Comparison of ENCODE assay signal across 12 mouse cellular contexts in the genomic region with DNA sequence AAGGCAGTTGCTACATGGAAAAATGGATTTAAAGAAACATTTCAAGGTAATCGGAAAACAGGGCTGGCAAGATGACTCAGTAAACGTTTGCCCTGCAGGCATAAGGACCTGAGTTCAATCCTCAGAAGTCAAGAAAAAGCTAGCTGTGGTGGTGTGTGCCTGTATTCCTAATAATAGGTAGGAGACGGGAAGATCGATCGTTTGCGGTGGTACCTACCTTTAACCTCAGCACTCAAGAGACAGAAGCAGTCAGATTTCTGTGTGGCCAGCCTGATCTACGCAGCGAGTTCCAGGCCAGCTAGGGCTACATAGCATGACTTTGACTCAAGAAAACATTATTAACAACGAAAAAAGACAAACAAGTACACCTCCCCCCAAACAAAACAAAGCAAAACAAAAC. TPM values are rescaled to one million over a fixed set of nuclear protein-coding genes. Genes with fewer than 3 reads are reported as not detected.
A peak's percentile ranks its signal among the peaks of the same experiment; 100 is the strongest.
DNase-seq lines count a peak whose midpoint lies in the region; ATAC-seq and TF ChIP-seq lines count a peak whose summit lies in the region.
"Had no signal": no experiment of that assay in that cellular context is flagged by ENCODE, and none has a peak within 500 bp of the region (broad histone marks: within the 10 kb centered on the region; RNA-seq: fewer than 3 reads in every experiment).

No protein-coding gene starts in this region.

- H3K4me1 ChIP-seq in hindbrain, embryonic 10.5 days (replicated peaks), result peaks cover 22% of the 10 kb centered on the region
- no peaks in the 10 kb centered on the region for H3K4me1 ChIP-seq in hindbrain, postnatal 0 days (ENCODE audit: insufficient read depth, low read length)
- peaks cover 9% of the 10 kb centered on the region for H3K4me1 ChIP-seq in forebrain, embryonic 12.5 days
- H3K4me1 ChIP-seq in limb, embryonic 12.5 days (replicated peaks), result peaks cover 16% of the 10 kb centered on the region
- H3K4me1 ChIP-seq in neural tube, embryonic 13.5 days (replicated peaks), result peaks cover 19% of the 10 kb centered on the region
- peaks cover under 1% of the 10 kb centered on the region; the same call in 1 of the 2 replicates for H3K4me1 ChIP-seq in thymus, adult 2 months (replicated peaks; ENCODE audit: control insufficient read depth, insufficient read depth, low read length)

- no peak overlapping the region for H3K4me2 ChIP-seq in hindbrain, postnatal 0 days (ENCODE audit: low read depth, low read length)
- H3K4me2 ChIP-seq in forebrain, embryonic 12.5 days, result peak overlapping the region; percentile 17
- H3K4me2 ChIP-seq in limb, embryonic 12.5 days, result no peak overlapping the region
- H3K4me2 ChIP-seq in neural tube, embryonic 13.5 days, result 0 out of 2 replicates have a peak overlapping the region, but pooled peaks have one; percentile 9

- no peak for ATAC-seq in hindbrain, postnatal 0 days
- ATAC-seq in forebrain, embryonic 12.5 days (ENCODE audit: low FRiP score), result peak; percentile 42; the same call in 1 of the 2 replicates
- no peak for ATAC-seq in limb, embryonic 12.5 days (ENCODE audit: insufficient number of reproducible peaks, insufficient read depth, low FRiP score, low TSS enrichment, low read depth)
- ATAC-seq in neural tube, embryonic 13.5 days (ENCODE audit: low read depth), result no peak
- ATAC-seq: intestine, embryonic 16.5 days; lung, postnatal 0 days had no signal

- 59% methylated on average over 9 of the region's 9 CpGs for WGBS in hindbrain, embryonic 10.5 days
- WGBS in hindbrain, postnatal 0 days, result 45% methylated on average over 9 of the region's 9 CpGs
- 35% methylated on average over 9 of the region's 9 CpGs for WGBS in forebrain, embryonic 12.5 days
- 77% methylated on average over 9 of the region's 9 CpGs for WGBS in limb, embryonic 12.5 days
- 56% methylated on average over 9 of the region's 9 CpGs for WGBS in neural tube, embryonic 13.5 days
- 94% methylated on average over 9 of the region's 9 CpGs for WGBS in thymus, adult 2 months

- DNase-seq in hindbrain, embryonic 10.5 days (ENCODE audit: low spot score), result no peak
- no peak for DNase-seq in hindbrain, postnatal 0 days (ENCODE audit: low spot score)
- no peak for DNase-seq in right cerebral cortex, postnatal 10 days (ENCODE audit: low spot score in 2 of 2)
- no peak for DNase-seq in right cerebral cortex, postnatal 25 days
- no peak for DNase-seq in thymus, adult 2 months
- DNase-seq: adrenal gland, postnatal 14 days had no signal

- no peak for TF ChIP-seq CTCF in hindbrain, postnatal 0 days (IDR thresholded peaks at IDR 0.05; ENCODE audit: low read depth)
- TF ChIP-seq CTCF in thymus, adult 2 months (IDR thresholded peaks at IDR 0.05; ENCODE audit: borderline replicate concordance, control insufficient read depth, extremely low read depth, insufficient read depth, low read length, poor library complexity), result no peak

- peaks cover 35% of the 10 kb centered on the region for H3K27me3 ChIP-seq in hindbrain, embryonic 10.5 days (ENCODE audit: insufficient read depth, poor library complexity, severe bottlenecking)
- H3K27me3 ChIP-seq in hindbrain, postnatal 0 days (ENCODE audit: insufficient read depth, low read length), result no peaks in the 10 kb centered on the region
- peaks cover 81% of the 10 kb centered on the region for H3K27me3 ChIP-seq in forebrain, embryonic 12.5 days
- no peaks in the 10 kb centered on the region for H3K27me3 ChIP-seq in limb, embryonic 12.5 days
- H3K27me3 ChIP-seq in neural tube, embryonic 13.5 days, result peaks cover 47% of the 10 kb centered on the region
- H3K27me3 ChIP-seq in thymus, adult 2 months (ENCODE audit: control insufficient read depth, insufficient read depth, low read length), result no peaks in the 10 kb centered on the region

- peaks cover 11% of the 10 kb centered on the region for H3K9me3 ChIP-seq in hindbrain, embryonic 10.5 days
- H3K9me3 ChIP-seq in hindbrain, postnatal 0 days (ENCODE audit: low read length), result no peaks in the 10 kb centered on the region
- peaks cover 12% of the 10 kb centered on the region for H3K9me3 ChIP-seq in forebrain, embryonic 12.5 days
- peaks cover 4% of the 10 kb centered on the region; the same call in 1 of the 2 replicates for H3K9me3 ChIP-seq in limb, embryonic 12.5 days
- H3K9me3 ChIP-seq in neural tube, embryonic 13.5 days, result peaks cover 6% of the 10 kb centered on the region; the same call in 1 of the 2 replicates

- H3K36me3 ChIP-seq in hindbrain, embryonic 10.5 days, result no peaks in the 10 kb centered on the region
- H3K36me3 ChIP-seq in hindbrain, postnatal 0 days (ENCODE audit: insufficient read depth, low read length), result no peaks in the 10 kb centered on the region
- no peaks in the 10 kb centered on the region for H3K36me3 ChIP-seq in forebrain, embryonic 12.5 days (replicated peaks)
- no peaks in the 10 kb centered on the region for H3K36me3 ChIP-seq in limb, embryonic 12.5 days
- no peaks in the 10 kb centered on the region for H3K36me3 ChIP-seq in neural tube, embryonic 13.5 days
- no peaks in the 10 kb centered on the region for H3K36me3 ChIP-seq in thymus, adult 2 months (ENCODE audit: control insufficient read depth, insufficient read depth, low read length)

- H3K4me3 ChIP-seq in hindbrain, embryonic 10.5 days, result 0 out of 2 replicates have a peak overlapping the region, but pooled peaks have one; percentile 11
- no peak overlapping the region for H3K4me3 ChIP-seq in hindbrain, postnatal 0 days (ENCODE audit: low read length)
- no peak overlapping the region for H3K4me3 ChIP-seq in forebrain, embryonic 12.5 days (replicated peaks)
- H3K4me3 ChIP-seq in limb, embryonic 12.5 days (replicated peaks), result no peak overlapping the region
- no peak overlapping the region for H3K4me3 ChIP-seq in neural tube, embryonic 13.5 days
- H3K4me3 ChIP-seq in thymus, adult 2 months (ENCODE audit: control insufficient read depth, insufficient read depth, low read length), result no peak overlapping the region
- H3K4me3 ChIP-seq: gastrocnemius, adult 2 months had no signal

- no peak for TF ChIP-seq POLR2A in thymus, adult 2 months (IDR thresholded peaks at IDR 0.05; ENCODE audit: control insufficient read depth, extremely low read depth, insufficient read depth, low read length, poor library complexity)

- no peak overlapping the region for H3K9ac ChIP-seq in hindbrain, postnatal 0 days (replicated peaks; ENCODE audit: low read length)
- no peak overlapping the region for H3K9ac ChIP-seq in forebrain, embryonic 12.5 days
- H3K9ac ChIP-seq in limb, embryonic 12.5 days (replicated peaks), result no peak overlapping the region
- H3K9ac ChIP-seq in neural tube, embryonic 13.5 days, result peak overlapping the region; percentile 44; the same call in 1 of the 2 replicates

- H3K27ac ChIP-seq in hindbrain, embryonic 10.5 days, result peak overlapping the region; percentile 82
- no peak overlapping the region for H3K27ac ChIP-seq in hindbrain, postnatal 0 days
- H3K27ac ChIP-seq in forebrain, embryonic 12.5 days, result peak overlapping the region; percentile 62
- peak overlapping the region; percentile 75 for H3K27ac ChIP-seq in limb, embryonic 12.5 days
- peak overlapping the region; percentile 75 for H3K27ac ChIP-seq in neural tube, embryonic 13.5 days (replicated peaks)
- no peak overlapping the region for H3K27ac ChIP-seq in thymus, adult 2 months (ENCODE audit: control insufficient read depth, insufficient read depth, low read length)
- H3K27ac ChIP-seq: gastrocnemius, adult 2 months had no signal

RNA-seq across cellular contexts. Expression of gene Echdc3, which starts 48.9 kb away (rescaled TPM):
- 2.4 and 2.6 TPM in 2 replicates for polyA plus RNA-seq in hindbrain, embryonic 10.5 days (2016; fragmentation: Nextera tagmentation; extraction: Ambion mirVana)
- total RNA-seq in hindbrain, postnatal 0 days (2014; rRNA removed), result 1.5 and 1.6 TPM in 2 replicates
- 1.5 and 1.7 TPM in 2 replicates for polyA plus RNA-seq in hindbrain, postnatal 0 days (2015; fragmentation: Nextera tagmentation; extraction: Ambion mirVana)
- 1.1 and 2.9 TPM in 2 replicates for polyA plus RNA-seq in forebrain, embryonic 12.5 days (2016; fragmentation: Nextera tagmentation; extraction: Ambion mirVana)
- polyA plus RNA-seq in limb, embryonic 12.5 days (2016; fragmentation: Nextera tagmentation; extraction: Ambion mirVana), result 4.1 and 4.3 TPM in 2 replicates
- 1.3 and 1.9 TPM in 2 replicates for polyA plus RNA-seq in neural tube, embryonic 13.5 days (2015; fragmentation: Nextera tagmentation; extraction: Ambion mirVana)
- 3.9 and 5.3 TPM in 2 replicates for polyA plus RNA-seq in thymus, adult 2 months (2012; rRNA removed)

Comparison
In these comparisons a context has a peak if more than half of its experiments do, and no peak if none do; other contexts are left out.
1. H3K27ac ChIP-seq: peak in hindbrain, embryonic 10.5 days (single experiment), forebrain, embryonic 12.5 days (single experiment), limb, embryonic 12.5 days (single experiment) and neural tube, embryonic 13.5 days (single experiment); none in hindbrain, postnatal 0 days (single experiment) and thymus, adult 2 months (single experiment).
2. H3K4me2 ChIP-seq: peak in forebrain, embryonic 12.5 days (single experiment) and neural tube, embryonic 13.5 days (single experiment); none in hindbrain, postnatal 0 days (single experiment) and limb, embryonic 12.5 days (single experiment).